Mouse (Mus musculus) liver, adult (tissue): ENCODE data around the gene Cux2.

ENCODE experiments used
- GATA4 ChIP-seq: IDR thresholded peaks from 2 replicates; pipeline ENCODE4 v1.6.1; 2014; ENCODE audit warnings: mild to moderate bottlenecking, low read length; ENCODE audit not compliant: insufficient replicate concordance

The Cux2 gene

DNA sequence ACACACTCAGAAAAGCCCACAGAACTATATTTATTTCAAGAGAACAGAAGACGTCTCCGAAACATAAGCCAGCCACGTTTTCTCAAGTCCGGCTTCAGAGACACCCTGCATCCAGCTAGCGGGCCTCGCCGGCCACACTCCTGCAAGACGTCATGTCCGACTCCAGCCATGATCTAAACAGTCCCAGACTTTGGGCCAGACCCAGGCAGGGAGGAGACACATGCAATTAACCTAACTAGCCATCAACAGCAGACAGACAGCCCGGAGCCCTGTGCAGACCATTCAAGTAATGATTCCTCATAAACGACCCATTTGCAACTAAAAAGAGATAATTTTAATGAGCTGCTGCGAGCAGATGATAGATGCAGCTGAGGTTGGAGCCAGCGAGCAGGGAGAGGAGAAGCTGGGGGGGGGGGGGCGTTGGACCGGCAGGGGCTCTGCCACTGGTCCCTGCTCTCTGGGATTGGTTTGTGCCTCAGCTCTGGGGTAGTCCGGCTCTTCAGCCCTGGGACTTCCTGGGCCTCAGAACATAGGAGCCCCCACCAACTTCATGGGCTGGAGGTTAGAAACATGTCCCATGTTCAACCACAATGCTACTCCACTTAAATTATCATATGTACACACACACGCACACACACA lies 121.4 kb downstream of the Cux2 start:
- no peak for TF ChIP-seq GATA4

DNA sequence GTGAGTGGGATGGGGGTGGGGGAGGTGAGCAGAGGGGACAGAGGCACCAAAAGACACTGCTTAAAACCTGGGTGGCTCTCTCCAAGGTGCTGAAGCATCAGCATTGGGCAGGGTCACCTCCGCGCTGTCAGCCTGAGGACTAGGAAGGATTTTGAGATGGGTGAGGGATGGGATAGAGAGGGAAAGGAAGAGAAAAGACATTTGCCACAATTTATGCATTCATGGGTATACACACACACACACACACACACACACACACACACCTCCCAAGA lies 123.4 kb downstream of the Cux2 start:
- no peak for TF ChIP-seq GATA4

DNA sequence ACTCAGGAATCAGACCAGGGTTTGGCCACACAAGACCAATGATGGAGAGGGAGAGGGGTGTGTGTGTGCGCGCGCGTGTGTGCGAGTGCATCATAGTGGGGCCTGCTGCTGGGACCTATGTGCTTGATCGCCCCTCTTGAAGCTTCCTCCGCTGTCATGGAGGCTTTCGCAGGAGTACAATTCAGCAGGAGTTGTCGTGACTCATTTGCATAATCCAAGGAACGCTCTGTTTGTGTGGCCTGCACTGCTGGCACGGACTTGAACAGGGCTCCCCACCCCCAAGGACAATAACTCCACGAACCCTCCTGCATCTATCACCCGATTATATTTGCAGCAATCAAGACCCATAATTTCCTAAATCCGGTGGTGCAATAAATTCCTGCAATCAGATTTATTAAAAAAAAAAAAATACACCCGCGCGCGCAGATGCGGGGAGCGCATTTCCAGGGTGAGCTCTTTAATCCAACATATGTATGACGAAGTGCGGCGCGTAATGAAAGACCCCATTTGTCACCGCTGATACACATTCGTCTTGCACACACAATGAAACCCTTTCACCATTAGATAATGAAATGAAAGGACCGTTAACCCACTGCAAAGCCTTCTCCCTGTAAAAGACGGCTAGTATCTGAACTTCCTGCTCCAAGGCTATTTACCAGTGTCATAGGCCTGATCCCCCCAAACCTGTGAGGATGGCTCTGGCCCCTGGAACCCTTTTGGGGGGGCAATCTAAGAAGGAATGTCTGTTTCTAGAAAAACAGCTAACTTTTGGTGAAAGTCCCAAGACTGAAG lies 124.0 kb downstream of the Cux2 start:
- no peak for TF ChIP-seq GATA4

DNA sequence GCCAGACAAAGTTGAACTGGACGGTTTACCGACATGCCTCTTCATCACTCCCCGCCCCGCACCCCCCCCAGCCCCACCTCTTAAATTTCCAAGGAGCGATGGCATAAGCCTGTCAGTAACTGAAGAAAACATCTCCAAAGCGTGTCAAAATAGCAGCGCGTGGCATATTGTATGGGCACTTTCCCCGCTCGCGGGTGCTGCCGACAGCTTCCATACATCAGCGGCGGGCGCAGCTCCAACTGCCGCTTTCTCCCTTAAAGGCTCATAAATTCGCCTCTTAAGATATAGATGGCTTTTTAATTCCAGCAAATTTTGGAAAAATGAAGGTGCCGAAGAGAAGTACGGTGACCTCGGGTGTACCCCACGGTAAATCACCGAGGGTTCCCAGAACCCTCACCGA lies 124.6 kb downstream of the Cux2 start:
- no peak for TF ChIP-seq GATA4

DNA sequence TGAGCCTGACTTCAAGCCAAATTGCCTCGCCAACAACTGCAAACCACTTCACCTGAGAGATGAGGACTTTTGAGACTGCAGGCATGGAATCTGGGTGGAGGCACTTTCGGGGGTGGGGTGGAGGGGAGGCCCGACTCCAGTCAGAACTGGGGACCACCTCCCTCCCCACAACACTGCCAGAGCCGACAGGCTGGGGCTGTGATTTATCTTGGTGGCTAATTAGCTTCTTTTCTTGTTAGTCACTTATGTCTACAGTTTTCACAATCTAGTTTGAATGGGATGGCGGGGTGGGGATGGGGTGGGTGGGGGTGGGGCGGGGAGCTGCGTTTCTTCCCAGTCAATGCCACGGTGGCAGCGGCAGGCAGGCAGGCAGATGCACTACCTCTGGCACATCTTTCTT lies 125.5 kb downstream of the Cux2 start:
- no peak for TF ChIP-seq GATA4

DNA sequence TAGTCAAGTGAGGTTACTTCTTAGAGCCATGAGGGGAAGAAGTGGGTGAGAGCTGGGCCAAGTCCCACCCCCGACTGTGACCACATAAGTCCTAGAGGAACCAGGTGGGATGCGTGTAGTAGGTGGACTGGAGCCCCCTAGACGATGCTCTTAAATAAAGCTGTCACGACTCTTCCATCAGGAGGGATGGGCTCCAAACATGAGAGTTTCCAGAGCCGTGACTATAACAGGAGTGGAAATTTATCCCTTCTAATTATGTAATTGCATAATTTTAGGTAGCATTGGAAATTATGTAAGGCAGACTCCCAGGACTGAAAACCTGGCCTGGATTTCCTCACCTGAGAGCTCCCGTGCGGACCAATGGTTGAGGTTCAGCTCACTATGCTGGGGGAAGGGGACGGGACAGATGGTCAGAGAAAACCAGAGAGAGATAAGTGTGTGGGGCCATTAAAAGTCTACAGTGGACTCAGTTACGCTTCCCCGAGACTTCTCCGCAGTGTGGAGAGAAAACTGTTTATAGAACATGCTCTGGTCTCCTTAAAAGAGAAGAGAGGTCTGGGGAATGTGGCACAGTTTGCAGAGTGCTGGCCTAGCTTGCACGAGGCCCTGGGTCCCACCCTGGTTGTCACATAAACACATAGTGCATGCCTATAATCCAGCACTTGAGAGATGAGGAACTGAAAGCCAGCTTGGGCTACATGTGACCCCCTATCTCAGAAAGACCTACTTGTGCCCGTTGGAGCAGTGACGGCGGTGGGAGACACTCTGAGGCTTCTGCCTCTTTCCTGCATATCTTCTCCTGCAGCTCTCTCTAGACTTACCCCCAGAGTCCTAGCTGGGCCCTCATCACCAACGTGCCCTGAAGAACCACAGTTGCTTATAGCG lies 126.7 kb downstream of the Cux2 start:
- no peak for TF ChIP-seq GATA4

DNA sequence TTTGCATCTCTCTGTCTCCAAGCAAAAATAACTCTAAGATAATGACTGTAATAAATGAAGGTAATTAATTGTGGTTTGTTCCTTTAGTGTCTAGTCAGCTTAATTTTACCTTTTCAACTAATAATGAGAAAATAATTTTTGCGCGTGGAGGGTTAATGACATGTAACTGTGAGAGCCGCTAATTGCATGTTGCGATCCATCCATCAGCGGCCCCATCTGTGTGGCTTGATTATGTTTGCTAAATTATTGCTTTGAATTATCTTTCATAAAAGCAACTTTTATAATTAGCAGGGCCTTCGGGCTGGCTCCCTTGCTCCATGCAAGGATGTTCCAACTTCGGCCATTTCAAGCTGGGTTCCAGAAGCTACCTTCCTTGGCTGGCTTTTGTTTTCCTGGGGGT lies 130.7 kb downstream of the Cux2 start:
- TF ChIP-seq GATA4: no peak

DNA sequence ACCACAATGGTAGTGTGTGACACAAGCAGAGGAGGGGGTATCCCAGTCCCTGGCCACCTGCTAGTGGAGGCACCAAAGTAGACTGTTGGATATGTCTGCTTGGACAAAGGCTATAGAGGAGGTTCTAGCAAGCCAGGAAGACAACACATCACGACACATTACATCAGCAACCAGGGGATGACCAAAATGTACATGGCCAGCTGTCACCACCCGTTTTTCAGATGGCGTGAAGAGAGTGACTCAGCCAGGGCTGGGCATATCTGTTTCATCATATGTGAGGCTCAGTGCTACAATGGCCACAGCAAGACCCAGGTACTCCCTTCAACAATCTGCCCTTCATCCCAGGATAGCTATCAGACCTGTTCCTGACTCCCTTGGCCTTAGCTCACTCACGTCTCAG lies 133.1 kb downstream of the Cux2 start:
- TF ChIP-seq GATA4: no peak

DNA sequence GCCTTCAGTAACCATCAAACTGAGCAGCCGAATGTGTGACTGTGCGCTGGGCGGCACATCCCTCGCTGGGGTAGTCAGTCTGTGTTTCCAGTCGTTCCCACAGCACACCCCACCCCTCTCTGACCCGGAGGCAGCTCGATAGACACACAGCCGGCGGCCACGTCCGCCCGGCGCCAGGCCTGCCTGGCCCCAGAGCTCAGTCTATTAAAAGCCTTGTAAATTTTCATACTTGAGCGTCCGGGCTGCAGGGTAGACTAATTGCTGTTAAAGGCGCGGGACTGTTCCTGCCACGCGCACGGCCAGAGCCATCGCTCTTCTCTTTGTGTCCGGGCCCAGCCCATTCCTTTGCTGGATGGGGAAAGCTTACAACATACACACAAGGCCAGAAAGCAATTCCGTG lies 135.9 kb downstream of the Cux2 start:
- no peak for TF ChIP-seq GATA4

DNA sequence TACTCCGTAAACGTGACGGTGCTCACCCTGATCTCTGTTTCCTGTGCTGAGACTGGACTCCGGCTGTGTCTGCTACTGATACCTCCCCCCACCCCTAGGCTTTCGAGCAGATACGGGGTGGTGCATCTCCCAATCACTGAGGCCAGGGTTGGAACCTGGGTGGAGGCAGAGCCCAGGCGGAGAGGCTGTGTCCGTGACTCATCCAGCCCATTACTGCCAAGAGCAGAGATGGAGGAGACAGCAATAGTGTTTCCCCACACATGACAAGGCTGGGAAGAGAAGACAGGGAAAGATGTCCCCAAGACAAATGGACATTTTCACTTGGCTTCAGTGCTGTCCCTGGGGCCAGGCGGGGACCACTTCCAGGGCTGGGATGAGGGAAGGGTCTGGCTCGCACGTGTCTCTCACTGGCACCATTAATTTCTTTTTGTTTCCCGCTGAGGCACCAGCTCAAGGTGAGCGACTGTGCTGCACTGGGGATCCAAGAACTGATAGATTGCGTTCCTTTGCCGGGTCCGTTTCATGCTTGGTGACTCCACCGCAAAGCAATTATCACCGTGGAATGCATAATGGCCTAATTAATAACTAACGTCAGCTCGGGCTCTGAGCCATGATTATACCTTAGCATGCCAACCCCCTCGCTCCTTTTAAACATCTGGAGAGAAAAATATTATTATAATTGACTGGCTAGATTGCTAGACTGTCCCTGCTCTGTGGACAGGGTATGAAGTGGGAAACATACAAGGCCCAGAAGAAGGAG lies 140.5 kb downstream of the Cux2 start:
- no peak for TF ChIP-seq GATA4

DNA sequence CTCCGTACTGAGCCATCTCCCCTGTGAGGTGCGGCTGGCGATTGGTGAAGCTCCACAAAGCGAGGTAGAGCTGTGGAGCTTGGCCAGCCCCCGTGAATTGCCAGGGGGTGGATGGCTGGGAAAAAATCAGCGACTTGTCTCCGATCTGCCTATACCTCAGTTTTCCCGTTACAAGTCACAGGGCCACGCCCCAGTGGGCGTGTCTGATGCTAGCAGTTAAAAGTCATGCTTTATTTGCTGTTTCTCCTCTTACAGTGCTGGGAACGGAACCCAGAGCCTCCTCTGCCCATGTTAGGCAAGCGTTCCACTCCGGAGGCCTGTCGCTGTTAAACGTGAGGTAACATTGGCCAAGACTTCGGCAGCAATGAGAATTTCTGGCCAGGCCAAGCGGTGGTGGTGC lies 144.2 kb downstream of the Cux2 start:
- TF ChIP-seq GATA4: no peak

DNA sequence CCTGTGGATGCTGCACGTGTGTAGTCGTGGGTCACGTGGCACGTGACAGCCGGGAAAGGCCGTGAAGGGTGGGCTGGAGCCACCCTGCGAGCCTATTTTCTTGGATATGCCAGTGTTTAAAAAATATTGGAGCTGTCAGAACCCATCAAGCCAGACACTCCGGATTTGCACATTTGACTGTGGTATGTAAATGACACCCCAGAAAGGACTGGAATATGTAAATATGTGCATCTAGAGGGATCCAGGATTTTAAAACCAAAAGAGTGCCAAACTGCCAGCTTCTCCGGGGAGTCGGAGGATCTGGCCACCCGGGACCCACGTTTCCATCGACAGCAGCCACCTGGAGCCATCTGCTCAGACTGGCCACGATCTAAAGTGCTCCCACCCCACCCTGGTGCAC lies 145.1 kb downstream of the Cux2 start:
- no peak for TF ChIP-seq GATA4

DNA sequence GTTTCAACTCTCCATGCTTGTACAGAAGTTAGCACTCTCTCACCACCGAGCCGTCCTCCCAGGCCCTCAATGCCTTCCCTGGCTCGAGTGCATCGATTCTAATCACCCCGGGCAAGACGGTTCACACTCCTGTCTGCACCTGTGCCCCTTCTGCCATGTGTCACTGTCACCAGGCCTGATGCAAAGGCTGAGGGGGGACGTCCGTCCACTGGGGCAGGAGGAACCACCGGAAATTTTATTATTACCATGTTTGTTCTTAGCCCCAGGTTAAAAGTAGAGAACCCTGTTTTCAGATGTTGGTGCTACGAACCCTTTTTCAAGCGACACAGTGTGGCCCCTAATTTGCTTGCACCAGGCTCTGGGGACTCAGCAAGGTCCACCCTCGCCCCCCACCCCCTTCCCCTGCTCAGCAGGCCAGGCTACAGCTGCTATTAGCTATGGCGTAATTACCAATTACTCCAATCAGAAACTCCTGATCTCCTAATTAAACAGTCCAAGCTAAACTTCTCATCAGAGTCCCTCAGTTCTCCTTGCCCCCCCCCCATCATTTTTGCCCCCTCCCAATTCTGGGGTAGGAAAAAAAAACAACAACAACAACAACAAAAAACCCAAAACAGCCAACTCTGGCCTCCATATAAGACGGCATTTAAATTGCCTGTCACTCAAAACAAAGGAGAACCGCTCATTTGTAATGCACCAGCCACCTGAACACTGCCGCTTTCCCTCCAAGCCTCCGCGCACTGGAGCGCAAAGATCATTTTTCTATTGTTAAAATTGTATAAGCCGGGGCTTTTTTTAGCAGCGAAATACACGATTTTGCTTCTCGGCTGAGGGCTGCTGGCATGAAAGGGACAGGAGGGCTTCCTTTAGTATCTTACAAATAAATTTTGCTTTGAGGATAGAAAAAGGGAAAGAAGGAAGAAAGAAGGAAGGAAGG lies 146.8 kb downstream of the Cux2 start:
- TF ChIP-seq GATA4: no peak

DNA sequence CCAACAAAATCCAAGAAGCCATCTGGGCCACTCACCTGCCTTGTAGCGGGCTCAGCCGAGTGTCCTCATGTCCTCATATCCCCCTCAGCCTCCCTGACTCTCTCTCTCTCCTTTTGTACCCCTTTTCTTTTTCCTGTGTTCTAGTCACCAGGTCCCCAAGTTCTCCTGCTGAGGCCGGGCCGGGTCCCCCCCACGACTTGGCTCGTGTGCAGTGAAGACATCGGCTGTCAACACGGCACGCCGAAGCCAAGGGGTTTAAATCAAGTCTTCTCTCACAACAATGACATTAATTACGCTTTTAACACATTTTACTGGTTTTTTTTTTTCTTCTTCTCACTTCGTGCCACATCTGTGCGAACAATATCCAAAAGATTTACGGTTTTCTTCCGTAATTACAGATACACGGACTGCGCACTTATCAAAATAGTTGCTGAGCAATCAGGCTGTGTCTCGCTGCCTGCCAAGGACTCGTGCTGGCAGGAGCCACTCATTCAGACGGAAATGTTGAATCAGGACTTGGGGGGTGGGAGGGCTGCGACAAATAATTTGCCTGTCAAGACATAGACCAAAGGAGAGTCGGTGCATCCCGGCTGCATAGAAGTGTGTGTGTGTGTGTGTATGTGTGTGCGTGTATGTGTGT lies 154.7 kb downstream of the Cux2 start:
- TF ChIP-seq GATA4: no peak
